Mouse (Mus musculus): Measurements from ENCODE around the gene Ecsit. TPM values are rescaled to one million over a fixed set of nuclear protein-coding genes. Genes with fewer than 3 reads are reported as not detected.

Ecsit gene
- polyA plus RNA-seq, 1 experiment = 58.1 TPM

GRCm38 (mm10) chr9:22116740-22117426 is 31.6 kb upstream of the Ecsit start, which contains the start of gene Elof1:
TSS of gene Elof1 (minus strand) at chr9:22117172.
- peaks cover 17% of the 10 kb centered on the region for H3K36me3 ChIP-seq (ENCODE audit: control insufficient read depth, insufficient read depth, low read length)
- peak; percentile 93 for DNase-seq
- H3K27me3 ChIP-seq (ENCODE audit: control insufficient read depth, insufficient read depth, low read length) = no peaks in the 10 kb centered on the region
- no peak within 1 kb of the TSS for H3K27ac ChIP-seq (ENCODE audit: control insufficient read depth, insufficient read depth, low read length)
- TF ChIP-seq POLR2A (IDR thresholded peaks at IDR 0.05; ENCODE audit: control insufficient read depth, extremely low read depth, insufficient read depth, low read length, poor library complexity) = peak; percentile 42; the same call in 1 of the 2 replicates
- peak; percentile 49; the same call in 1 of the 2 replicates for TF ChIP-seq CTCF (IDR thresholded peaks at IDR 0.05; ENCODE audit: borderline replicate concordance, control insufficient read depth, extremely low read depth, insufficient read depth, low read length, poor library complexity)
- H3K4me1 ChIP-seq (replicated peaks; ENCODE audit: control insufficient read depth, insufficient read depth, low read length) = peaks cover 9% of the 10 kb centered on the region
- under 1% methylated on average over 52 of the region's 52 CpGs for WGBS
- H3K4me3 ChIP-seq (ENCODE audit: control insufficient read depth, insufficient read depth, low read length) = peak within 1 kb of the TSS; percentile 72

- DNase-seq = no peak
- Histone ChIP-seq H3K4me3 (ENCODE audit: control insufficient read depth, insufficient read depth, low read length) (peak overlapping the region; percentile 72), H3K27ac (ENCODE audit: control insufficient read depth, insufficient read depth, low read length) (no peak overlapping the region), H3K36me3 (ENCODE audit: control insufficient read depth, insufficient read depth, low read length) (peaks cover 23% of the 10 kb centered on the region), H3K27me3 (ENCODE audit: control insufficient read depth, insufficient read depth, low read length) (no peaks in the 10 kb centered on the region), H3K4me1 (replicated peaks; ENCODE audit: control insufficient read depth, insufficient read depth, low read length) (peaks cover 9% of the 10 kb centered on the region)
- WGBS = 26% methylated on average over 15 of the region's 15 CpGs
- TF ChIP-seq POLR2A (IDR thresholded peaks at IDR 0.05; ENCODE audit: control insufficient read depth, extremely low read depth, insufficient read depth, low read length, poor library complexity) = no peak
- no peak for TF ChIP-seq CTCF (IDR thresholded peaks at IDR 0.05; ENCODE audit: borderline replicate concordance, control insufficient read depth, extremely low read depth, insufficient read depth, low read length, poor library complexity)
Observed at GRCm38 (mm10) chr9:22116086-22116485, 30.8 kb upstream of the Ecsit start.

- TF ChIP-seq CTCF (IDR thresholded peaks at IDR 0.05; ENCODE audit: borderline replicate concordance, control insufficient read depth, extremely low read depth, insufficient read depth, low read length, poor library complexity) (no peak), POLR2A (IDR thresholded peaks at IDR 0.05; ENCODE audit: control insufficient read depth, extremely low read depth, insufficient read depth, low read length, poor library complexity) (no peak)
- no peak for DNase-seq
- Histone ChIP-seq H3K27me3 (ENCODE audit: control insufficient read depth, insufficient read depth, low read length) (no peaks in the 10 kb centered on the region), H3K27ac (ENCODE audit: control insufficient read depth, insufficient read depth, low read length) (no peak overlapping the region), H3K36me3 (ENCODE audit: control insufficient read depth, insufficient read depth, low read length) (peaks cover 28% of the 10 kb centered on the region), H3K4me3 (ENCODE audit: control insufficient read depth, insufficient read depth, low read length) (no peak overlapping the region), H3K4me1 (replicated peaks; ENCODE audit: control insufficient read depth, insufficient read depth, low read length) (peaks cover 9% of the 10 kb centered on the region)
- WGBS = 94% methylated on average over 4 of the region's 4 CpGs
Observed at GRCm38 (mm10) chr9:22115635-22116034, 30.4 kb upstream of the Ecsit start.

GRCm38 (mm10) chr9:22108194-22108593 is 23.0 kb upstream of the Ecsit start:
- H3K27ac ChIP-seq (ENCODE audit: control insufficient read depth, insufficient read depth, low read length) = no peak overlapping the region
- H3K4me3 ChIP-seq (ENCODE audit: control insufficient read depth, insufficient read depth, low read length) = no peak overlapping the region
- DNase-seq = no peak
- no peaks in the 10 kb centered on the region for H3K27me3 ChIP-seq (ENCODE audit: control insufficient read depth, insufficient read depth, low read length)
- no peaks in the 10 kb centered on the region for H3K4me1 ChIP-seq (replicated peaks; ENCODE audit: control insufficient read depth, insufficient read depth, low read length)
- TF ChIP-seq CTCF (IDR thresholded peaks at IDR 0.05; ENCODE audit: borderline replicate concordance, control insufficient read depth, extremely low read depth, insufficient read depth, low read length, poor library complexity) (no peak), POLR2A (IDR thresholded peaks at IDR 0.05; ENCODE audit: control insufficient read depth, extremely low read depth, insufficient read depth, low read length, poor library complexity) (no peak)
- peaks cover 31% of the 10 kb centered on the region for H3K36me3 ChIP-seq (ENCODE audit: control insufficient read depth, insufficient read depth, low read length)
- 93% methylated on average over 9 of the region's 9 CpGs for WGBS

GRCm38 (mm10) chr9:22099922-22100321 is 14.7 kb upstream of the Ecsit start:
- Histone ChIP-seq H3K36me3 (ENCODE audit: control insufficient read depth, insufficient read depth, low read length) (no peaks in the 10 kb centered on the region), H3K4me3 (ENCODE audit: control insufficient read depth, insufficient read depth, low read length) (no peak overlapping the region), H3K4me1 (replicated peaks; ENCODE audit: control insufficient read depth, insufficient read depth, low read length) (peaks cover 3% of the 10 kb centered on the region; the same call in 1 of the 2 replicates), H3K27me3 (ENCODE audit: control insufficient read depth, insufficient read depth, low read length) (no peaks in the 10 kb centered on the region; the same call in 1 of the 2 replicates), H3K27ac (ENCODE audit: control insufficient read depth, insufficient read depth, low read length) (no peak overlapping the region)
- no peak for DNase-seq
- WGBS = 20% methylated on average over 18 of the region's 18 CpGs
- TF ChIP-seq POLR2A (IDR thresholded peaks at IDR 0.05; ENCODE audit: control insufficient read depth, extremely low read depth, insufficient read depth, low read length, poor library complexity) (no peak), CTCF (IDR thresholded peaks at IDR 0.05; ENCODE audit: borderline replicate concordance, control insufficient read depth, extremely low read depth, insufficient read depth, low read length, poor library complexity) (no peak)

GRCm38 (mm10) chr9:22098993-22099696 is 13.9 kb upstream of the Ecsit start, which contains the start of gene Cnn1:
TSS of gene Cnn1 (plus strand) at chr9:22099216.
- DNase-seq = no peak
- Histone ChIP-seq H3K27me3 (ENCODE audit: control insufficient read depth, insufficient read depth, low read length) (no peaks in the 10 kb centered on the region; the same call in 1 of the 2 replicates), H3K27ac (ENCODE audit: control insufficient read depth, insufficient read depth, low read length) (no peak within 1 kb of the TSS), H3K4me3 (ENCODE audit: control insufficient read depth, insufficient read depth, low read length) (no peak within 1 kb of the TSS), H3K4me1 (replicated peaks; ENCODE audit: control insufficient read depth, insufficient read depth, low read length) (peaks cover 3% of the 10 kb centered on the region; the same call in 1 of the 2 replicates), H3K36me3 (ENCODE audit: control insufficient read depth, insufficient read depth, low read length) (no peaks in the 10 kb centered on the region)
- TF ChIP-seq CTCF (IDR thresholded peaks at IDR 0.05; ENCODE audit: borderline replicate concordance, control insufficient read depth, extremely low read depth, insufficient read depth, low read length, poor library complexity) (no peak), POLR2A (IDR thresholded peaks at IDR 0.05; ENCODE audit: control insufficient read depth, extremely low read depth, insufficient read depth, low read length, poor library complexity) (no peak)
- WGBS = 23% methylated on average over 14 of the region's 14 CpGs
